In genomic region chr3:60571493-60571892, GRCm38 (mm10) we compare ENCODE assay signal across 14 mouse cellular contexts.
"Had no signal": no experiment of that assay in that cellular context is flagged by ENCODE, and none has a peak within 500 bp of the region (broad histone marks: within the 10 kb centered on the region; RNA-seq: fewer than 3 reads in every experiment).

No protein-coding gene starts in this region.

- H3K4me3 ChIP-seq: limb, embryonic 13.5 days; midbrain, embryonic 10.5 days; myocyte; neural tube, embryonic 15.5 days had no signal

- ATAC-seq: intestine, embryonic 16.5 days had no signal

- H3K27ac ChIP-seq: limb, embryonic 13.5 days; midbrain, embryonic 10.5 days; neural tube, embryonic 15.5 days had no signal

- H3K27me3 ChIP-seq: limb, embryonic 13.5 days; neural tube, embryonic 15.5 days had no signal

- H3K9ac ChIP-seq: limb, embryonic 13.5 days; neural tube, embryonic 15.5 days had no signal

- H3K9me3 ChIP-seq: limb, embryonic 13.5 days; midbrain, embryonic 10.5 days; neural tube, embryonic 15.5 days had no signal

- H3K36me3 ChIP-seq: limb, embryonic 13.5 days; midbrain, embryonic 10.5 days; neural tube, embryonic 15.5 days had no signal

- DNase-seq: kidney, adult 8-10 months; kidney, postnatal 25 days; left cerebral cortex, postnatal 4 days; lung, adult 18-20 months; midbrain, embryonic 14.5 days; right cerebral cortex, adult 18-20 months; right cerebral cortex, postnatal 25 days; thymus, adult 18-20 months; thymus, postnatal 14 days had no signal

- H3K4me2 ChIP-seq: limb, embryonic 13.5 days; neural tube, embryonic 15.5 days had no signal
